Mouse (Mus musculus) splenic B cell, adult 2 months (primary cell): ENCODE results near the gene Slit2.

Source experiments
- DNase-seq: peaks from one replicate; pipeline ENCODE4 v3.0.0-alpha.2; 2011; ENCODE audit warnings: low read depth, low spot score
- H3K27me3 ChIP-seq: 2 replicates; pipeline ENCODE4 v1.6.1; 2012; ENCODE audit warnings: mild to moderate bottlenecking, low read length, moderate library complexity, mixed read lengths; ENCODE audit not compliant: control insufficient read depth, poor library complexity, insufficient read depth, severe bottlenecking
- H3K36me3 ChIP-seq: 2 replicates; pipeline ENCODE4 v1.6.1; 2012; ENCODE audit warnings: mild to moderate bottlenecking, low read length, moderate library complexity, mixed read lengths; ENCODE audit not compliant: control insufficient read depth, poor library complexity, insufficient read depth, severe bottlenecking

Slit2 gene

DNA sequence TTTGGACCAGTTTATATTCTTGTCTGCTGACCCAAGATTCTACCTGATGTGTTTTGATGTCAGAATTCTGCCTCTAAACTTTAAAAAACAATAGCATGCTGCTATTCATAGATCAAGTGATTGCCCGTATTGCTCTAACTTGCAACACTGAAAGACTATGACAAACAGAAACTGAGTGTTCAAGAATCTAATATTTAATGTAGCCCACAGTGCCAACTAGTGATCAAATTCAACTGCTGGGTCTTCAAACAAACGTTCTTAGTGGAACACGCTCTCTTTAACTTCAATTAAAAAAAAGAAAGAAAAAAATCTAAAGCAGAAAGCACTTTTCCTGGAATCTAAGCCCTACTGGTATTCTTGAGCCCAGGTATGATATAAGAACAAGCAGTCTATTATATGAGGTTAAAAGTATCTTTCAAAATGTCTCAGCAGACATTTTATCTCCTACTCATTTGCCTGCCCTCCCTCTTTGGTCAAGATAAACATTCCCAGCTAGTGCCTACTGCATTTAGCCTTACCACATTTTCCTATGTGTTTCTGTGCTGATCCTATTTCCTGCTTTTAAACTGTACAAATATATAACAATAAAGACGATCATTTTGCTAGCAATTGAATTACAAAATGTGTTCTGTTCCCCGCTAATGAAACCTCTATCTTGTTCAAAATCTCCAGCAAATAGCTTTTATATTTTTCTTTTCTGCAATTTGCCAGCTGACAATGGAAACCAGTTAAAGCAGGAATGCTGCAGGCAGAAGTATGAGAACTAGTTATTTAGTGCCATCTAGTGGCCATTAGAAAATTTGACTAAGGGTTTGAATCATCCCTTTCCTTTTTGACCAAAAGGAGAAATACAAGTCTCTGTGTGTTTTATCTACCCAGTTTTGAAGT, 362.4 kb downstream of the Slit2 start:
- DNase-seq, result peak; percentile 25
- no peaks in the 10 kb centered on the region for H3K27me3 ChIP-seq
- no peaks in the 10 kb centered on the region for H3K36me3 ChIP-seq

DNA sequence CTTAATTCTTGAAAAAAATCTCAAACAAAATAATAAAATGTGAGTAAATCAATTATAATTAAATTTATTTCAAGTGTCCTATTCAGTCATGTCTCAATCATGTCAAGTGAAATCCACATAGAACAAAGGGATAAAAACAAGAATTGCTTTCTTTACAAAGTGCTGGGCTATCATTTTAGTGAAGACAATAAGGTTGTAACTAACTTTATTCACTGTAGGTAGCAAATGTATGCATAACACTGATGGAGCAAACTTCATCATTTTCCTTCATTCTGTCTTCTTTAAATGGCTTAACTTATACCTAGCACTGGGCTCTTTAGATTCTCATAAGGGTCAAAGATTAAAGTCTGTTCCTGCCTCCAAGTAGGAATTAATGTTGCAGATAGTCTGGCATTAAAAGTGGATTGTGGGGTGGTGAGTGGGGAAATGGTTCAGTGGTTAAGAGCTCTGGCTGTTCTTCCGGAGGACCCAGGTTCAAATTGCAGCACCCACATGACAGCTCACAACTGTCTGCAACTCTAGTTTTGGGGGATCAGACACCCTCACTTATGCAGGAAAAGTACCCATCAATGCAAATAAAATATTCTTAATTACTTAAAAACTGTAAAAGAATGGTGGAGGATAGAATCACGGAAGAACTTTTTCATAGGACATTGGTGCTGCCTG, 363.2 kb downstream of the Slit2 start:
- Histone ChIP-seq H3K36me3 (no peaks in the 10 kb centered on the region), H3K27me3 (no peaks in the 10 kb centered on the region)
- DNase-seq, result no peak

DNA sequence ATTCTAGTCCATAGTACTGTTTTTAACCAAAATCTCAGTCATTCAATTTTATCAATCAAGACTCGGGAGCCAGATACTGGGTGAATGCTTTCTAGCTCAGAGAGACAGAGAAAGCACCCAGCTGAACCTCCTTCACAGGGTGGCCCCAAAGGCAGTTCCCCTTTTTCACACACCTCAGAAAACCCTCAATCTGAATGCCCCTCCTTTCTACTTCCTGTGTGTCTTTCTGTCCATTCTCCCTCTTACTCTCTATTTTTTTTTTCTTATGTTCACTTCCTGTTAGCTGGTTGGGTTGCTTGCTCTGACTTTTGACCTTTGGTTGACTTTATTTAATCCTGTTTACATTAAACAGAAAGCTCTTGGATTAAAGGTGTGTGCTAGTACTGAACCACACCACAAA, 366.4 kb downstream of the Slit2 start:
- H3K27me3 ChIP-seq, result no peaks in the 10 kb centered on the region
- DNase-seq, result peak; percentile 63
- no peaks in the 10 kb centered on the region for H3K36me3 ChIP-seq
